Mouse (Mus musculus) adrenal gland, adult (tissue): ENCODE measurements around the gene Slc35g1.
A peak's percentile ranks its signal among the peaks of the same experiment; 100 is the strongest.

Experiments used
- DNase-seq, 2 experiments: peaks; one replicate each; pipeline ENCODE4 v3.0.0; 2022 to 2023; ENCODE audit warnings: low spot score in 1 of 2; ENCODE audit not compliant: inconsistent age in 2 of 2

Slc35g1 gene

DNA sequence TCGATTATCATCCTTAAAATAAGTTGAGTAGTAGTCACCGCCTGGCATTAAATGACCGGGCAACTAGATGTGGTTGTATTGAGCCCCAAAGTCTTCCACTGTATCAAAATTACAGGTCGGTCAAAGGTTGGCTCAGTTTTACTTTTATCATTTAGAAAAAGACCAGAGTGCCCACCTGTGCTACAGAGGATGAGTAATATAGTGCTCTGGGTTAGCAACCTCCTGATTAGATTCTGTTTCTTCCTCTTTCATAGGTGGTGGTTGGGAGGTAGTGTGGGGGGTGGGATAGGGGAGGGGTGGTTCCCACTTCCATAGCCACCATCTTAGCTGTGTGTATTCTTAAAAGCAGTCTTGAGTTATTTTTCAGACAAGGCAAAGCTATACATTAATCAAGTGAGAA is 7.9 kb upstream of the Slc35g1 start:
- DNase-seq: no peak

DNA sequence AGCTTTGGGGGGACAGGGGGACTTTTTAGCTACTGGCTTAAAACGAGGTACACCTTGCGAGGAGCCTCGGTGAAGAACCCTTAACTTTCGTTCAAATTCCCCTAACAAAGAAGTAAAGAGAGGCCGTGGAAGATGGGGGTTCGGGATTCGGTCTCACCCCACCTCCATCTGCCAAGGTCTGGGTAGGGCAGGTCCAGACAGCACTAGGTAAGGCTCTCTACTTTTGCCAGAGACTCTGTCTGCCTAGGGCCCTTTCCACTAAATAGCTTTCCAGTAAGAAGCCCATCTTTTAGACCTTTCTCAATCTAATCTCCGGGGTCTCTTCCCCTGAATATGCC is 822 bp downstream of the Slc35g1 start:
- DNase-seq: no peak

DNA sequence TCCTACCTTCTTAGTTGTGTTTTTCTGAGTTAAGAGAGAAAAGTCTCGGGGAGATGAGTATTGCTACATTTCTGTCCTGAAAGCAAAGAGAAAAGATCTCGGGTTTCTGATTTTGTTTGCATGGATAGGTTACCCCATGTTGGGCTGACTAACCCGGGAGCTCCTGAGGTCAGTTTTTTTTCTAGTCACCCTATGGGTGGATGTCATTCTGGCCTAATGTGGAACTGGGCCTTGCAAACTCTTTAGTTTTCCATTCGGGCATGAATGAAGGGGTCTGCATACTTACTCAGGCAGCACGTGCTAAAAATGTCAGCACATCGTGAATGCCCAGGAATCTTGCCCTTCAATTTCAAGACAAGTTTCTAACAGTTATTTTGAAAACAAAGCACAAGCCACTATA is 1.2 kb downstream of the Slc35g1 start:
- peak in 1 of 2 experiments; percentile 53 for DNase-seq

DNA sequence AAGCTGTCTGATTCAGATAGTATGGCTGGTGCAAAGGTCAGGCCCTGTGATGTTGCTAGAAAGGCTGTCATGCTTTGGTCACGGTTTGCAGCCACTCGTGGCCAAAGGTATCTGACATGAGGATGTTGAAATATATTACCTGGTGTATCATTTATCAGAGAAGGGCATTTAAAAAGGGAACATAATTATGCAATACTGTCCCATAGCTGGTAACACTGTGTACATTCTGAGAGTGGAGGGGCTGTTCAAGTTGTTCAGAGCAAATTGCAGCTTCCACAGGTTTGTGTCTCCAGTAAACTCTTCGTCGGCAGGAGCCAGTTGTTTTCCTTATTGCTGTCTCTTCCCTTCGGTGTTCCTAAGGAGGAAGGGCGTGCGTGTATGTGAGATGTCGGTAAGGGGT is 3.2 kb downstream of the Slc35g1 start:
- peak in 1 of 2 experiments; percentile 15 for DNase-seq

DNA sequence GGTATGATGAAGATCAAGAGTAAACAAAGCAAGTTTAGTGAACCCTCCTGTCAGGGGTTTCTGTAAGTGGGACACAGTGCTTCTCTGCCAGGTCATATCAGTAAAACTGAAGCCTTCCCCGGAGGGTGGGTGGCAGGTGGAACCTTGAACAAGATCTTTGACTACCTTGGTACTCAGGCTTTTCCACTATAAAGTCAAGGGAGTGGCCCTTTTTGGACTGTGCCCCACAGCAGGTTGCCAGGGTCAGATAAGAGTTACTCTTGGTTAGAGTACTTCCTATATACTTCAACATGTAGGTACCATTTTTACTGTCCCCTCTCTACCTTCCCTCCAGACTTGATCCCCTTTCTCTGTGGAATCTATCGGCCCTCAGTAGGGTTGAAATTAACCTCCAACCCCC is 5.1 kb downstream of the Slc35g1 start:
- no peak for DNase-seq

DNA sequence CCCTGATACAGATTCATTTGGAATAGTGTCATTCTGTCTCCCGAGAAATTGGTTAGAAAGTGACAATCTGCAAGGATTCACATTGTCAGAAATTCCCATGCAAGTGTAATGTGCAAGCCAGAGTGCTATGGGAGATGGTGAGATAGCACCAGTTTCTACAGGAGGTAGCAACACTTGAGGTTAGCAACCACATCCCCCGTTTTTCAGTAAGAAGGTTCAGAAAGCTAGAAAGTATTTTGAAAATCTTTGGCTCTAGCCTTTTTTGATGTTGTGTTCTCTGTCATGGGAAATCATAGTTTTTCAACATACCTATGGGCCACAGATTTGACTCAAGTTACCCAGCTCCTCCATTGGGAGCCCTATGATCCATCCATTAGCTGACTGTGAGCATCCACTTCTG is 5.6 kb downstream of the Slc35g1 start:
- DNase-seq: no peak

DNA sequence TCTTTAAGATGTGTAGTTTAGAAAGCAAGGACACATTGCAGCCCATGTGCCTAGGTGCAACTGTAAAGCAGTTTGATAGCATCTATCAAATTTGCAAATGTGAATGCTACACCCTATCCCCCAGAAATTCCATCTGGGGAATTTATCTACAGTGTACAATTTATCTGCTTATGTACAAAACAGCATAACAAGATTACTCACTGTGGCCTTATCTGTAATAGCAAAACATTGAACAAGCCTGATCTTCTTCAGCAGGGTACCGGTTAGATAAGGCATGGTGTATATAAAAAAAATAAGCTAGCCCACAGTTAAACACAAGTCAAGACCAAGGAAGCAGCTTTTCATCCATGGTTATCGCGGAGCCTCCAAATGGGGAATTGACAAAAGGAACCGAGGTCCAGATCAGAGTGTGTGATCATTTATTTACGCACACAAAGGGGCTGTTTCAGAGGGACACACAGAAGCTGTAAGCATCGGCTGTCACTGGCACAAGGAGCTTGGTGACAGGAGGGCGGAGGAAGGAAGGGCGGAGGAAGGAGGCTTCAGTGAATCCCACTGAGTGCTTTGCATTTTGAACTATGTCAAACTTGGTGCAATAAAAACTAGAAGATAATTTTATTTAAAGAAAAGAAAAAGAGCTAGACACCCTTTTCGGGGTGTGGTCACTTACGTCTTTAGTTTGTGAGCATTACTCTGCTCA is 14.7 kb downstream of the Slc35g1 start:
- no peak for DNase-seq

DNA sequence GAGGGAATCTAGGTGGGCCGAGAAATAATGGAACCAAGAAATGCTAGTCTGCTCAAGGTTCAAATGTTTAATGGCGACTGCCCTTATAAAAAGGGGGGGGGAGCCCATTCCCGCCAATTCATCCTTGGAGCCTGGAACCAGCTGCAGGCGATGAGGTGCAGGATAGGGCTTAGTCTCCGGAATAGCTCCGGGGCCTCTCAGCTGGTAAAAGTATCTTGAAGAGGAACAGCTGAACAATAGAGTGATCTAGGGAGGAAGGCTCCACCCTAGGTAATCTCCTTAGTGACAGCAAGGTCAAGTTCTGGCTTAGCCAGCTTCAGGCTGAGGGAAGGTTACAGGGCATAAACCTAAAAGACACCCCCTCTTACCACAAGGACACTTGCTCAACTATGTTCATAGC is 18.1 kb downstream of the Slc35g1 start:
- no peak for DNase-seq

DNA sequence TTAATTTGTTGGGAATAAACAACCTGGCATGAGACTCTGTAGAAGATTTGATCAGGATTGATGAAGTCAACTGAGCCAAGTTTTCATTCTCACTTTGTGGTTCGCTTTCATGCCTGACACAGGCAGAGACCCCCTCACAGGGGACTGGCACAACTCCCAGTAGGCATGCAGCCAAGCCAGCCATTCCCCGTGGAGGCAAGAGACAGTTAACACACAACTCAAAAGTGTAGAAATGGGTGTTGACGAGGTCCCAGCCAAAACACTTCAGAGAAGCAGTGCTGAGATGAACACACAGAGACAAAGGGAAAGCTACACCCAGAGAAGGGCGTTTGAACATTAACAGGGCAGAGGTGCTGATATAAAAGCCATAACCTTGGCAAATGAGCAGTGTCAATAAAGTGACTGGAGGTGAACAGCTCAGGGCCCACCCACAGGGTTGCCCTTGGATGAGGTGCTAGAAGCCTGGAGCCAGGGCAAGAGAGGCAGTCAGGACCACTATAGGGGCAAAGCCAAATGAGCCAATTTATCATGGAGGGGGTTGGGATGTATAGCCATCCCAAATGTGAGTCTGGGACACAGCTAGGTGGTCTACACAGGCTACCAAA is 23.1 kb downstream of the Slc35g1 start:
- no peak for DNase-seq

DNA sequence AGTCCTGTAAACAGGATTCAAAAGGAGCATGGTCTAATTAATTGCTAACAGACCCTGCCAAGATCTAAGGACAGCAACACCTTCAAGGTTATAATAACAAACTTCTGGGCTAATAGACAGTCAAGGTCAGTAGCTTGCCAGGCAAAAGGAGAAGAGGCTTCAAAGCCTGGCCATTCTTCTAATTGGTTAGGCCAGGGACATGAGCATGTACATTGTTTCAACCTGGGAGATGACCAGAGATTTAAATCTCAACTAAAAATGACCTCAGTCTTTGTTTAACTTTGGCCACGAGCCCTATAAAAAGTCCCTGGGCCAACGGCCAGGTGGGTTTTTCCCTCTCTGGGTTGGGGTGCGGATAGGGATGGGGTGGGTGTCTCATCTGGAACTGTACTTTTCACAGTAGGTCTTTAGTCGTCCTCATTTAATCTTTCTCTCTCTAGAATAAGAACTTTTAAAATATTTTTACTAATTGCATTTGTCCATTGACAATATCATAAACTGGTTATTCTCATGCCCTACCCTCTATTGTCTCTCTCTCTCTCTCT is 25.0 kb downstream of the Slc35g1 start:
- DNase-seq: peak; percentile 18 to 71

DNA sequence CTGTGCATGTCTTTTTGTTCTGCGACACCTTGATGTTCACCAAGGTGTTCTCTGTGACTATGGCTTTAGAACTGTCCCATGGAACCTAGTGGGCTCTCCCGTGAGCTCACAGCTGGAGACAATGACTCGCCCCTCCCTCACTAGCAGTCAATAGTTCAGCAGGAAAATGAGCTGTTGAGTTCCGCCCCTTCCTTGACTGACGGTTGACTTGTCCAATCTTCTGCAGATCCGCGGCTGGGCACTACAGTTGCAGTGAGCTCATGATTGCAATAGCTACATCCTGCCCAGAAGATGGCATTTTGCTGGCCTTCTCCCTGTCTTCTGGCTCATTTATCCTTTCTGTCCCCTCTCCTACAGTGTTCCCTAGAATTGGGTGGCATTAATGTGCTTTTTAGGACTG is 25.7 kb downstream of the Slc35g1 start:
- DNase-seq: peak; percentile 27 to 71

DNA sequence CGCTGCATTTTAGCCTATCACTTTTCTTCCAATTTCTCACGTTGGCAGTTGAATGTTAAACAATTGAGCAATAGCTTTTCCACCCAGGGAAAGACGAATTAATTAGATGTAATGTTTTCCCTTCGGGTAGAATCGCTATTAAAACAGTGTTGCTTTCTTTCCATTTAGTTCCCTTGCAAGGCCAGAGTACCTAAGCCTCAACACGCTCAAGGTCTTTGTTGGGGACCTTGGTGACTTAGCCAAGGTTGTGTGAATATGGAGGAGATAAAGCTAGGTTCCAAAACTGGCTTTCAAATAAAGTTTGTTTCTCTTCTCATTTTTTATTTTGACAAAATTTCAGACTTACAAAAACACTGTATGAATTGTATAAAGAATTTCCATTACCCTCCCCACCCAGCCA is 27.1 kb downstream of the Slc35g1 start:
- peak; percentile 41 to 76 for DNase-seq

DNA sequence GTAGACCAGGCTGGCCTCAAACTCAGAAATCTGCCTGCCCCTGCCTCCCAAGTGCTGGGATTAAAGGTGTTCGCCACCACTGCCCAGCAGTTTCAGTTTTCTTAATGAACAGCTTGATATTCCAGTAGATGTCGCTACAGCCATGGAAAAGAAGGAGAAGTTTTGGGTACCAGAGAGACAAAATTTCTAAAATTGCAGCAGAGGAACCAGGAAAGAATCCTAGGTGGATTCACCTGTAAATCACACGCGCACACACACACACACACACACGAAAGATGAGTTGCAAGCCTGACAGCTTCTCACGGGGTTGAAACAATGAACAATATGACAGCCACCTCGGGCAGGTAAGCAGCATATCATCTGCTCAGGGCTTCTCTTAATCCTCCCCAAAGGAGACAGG is 28.1 kb downstream of the Slc35g1 start:
- peak in 1 of 2 experiments; percentile 71 for DNase-seq

DNA sequence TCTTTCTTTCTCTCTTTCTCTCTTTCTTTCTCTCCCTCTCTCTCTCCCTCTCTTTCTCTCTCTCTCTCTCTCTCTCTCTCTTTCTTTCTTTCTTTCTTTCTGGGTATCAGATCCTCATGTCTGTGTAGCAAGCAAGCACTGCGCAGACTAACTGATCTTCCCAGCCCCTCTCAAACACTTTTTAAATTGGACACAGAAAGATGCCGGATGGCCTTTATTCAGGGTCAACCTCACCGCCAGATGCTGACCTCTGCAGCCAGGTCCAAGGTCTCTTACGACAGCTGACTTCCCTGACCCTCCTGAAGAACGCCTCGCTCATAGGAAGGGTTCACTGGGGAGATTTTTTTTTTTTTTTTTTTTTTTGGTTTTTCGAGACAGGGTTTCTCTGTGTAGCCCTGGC is 28.8 kb downstream of the Slc35g1 start:
- peak in 1 of 2 experiments; percentile 53 for DNase-seq

DNA sequence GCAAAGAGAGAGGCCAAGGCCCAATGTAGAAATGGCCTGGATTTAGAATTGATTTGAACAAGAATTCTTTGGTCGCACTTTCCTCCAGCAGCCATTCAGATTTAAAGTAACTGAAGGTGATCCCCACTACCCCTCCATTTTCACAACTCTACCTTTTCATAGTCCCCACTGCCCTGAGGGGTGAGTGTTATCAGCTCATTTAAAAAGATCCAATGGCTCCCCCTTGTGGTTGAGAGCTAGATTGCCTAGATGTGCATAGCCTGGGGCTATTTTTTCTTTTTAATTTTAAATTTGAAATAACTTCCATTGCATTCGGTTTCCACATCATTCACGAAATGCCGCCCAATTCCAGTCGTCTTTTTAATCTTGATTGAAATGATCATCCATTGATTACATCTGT is 33.5 kb downstream of the Slc35g1 start:
- DNase-seq: peak in 1 of 2 experiments; percentile 81

DNA sequence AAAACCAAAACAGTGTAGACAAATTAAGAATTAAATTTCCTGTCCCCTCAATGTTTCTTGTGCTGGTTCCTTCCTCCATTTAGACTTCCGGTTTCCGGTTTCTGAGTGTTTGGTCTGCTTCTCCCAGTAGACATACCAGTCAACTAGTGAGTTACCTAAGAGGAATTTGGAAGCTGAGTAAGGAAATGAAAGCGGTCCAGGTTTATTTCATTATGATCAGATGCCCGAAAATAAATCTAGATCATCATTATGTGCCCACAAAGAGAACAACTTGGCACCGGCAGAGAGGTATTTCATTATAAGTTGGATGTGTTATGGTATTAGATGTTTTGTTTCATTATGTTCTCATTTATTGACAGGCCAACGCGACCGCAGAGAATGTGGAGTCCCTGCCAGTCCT is 34.7 kb downstream of the Slc35g1 start:
- DNase-seq: no peak

DNA sequence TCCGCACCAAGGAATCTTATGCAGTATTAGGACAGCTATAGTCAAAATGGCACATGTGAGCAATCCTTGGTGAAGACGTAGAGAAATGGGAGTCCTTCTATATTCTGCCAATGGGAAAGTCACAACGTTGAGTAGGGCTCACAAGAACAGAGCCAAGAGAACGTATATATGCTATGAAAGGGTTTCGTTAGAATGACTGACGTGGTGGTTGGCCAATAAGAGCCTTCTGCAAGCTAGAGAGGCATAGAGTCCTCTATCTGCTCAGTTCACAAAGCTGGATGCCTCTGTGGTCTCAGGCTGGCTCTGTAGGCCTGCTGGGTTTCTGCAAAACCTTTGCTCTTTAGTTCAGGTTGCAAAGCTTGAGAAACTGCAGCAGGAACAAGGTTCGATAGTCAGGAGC is 35.5 kb downstream of the Slc35g1 start:
- DNase-seq: no peak

DNA sequence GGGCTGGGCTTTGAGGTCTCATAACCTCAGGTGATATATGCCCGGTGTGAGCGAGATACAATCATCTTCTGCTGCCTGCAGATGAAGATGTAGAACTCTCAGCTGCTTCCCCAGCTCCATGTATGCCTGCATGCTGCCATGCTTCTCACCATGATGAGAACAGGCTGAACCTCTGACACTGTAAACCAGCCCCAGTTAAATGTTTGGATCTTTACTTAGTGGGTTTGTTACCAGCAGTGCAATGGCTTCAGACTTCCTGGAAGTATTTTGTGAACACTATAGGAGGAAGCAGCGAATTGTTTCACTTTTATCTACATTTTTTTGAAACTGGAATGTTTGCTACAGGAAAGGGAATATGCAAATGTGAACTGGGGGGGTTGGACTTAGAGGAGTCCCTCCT is 36.2 kb downstream of the Slc35g1 start:
- no peak for DNase-seq

DNA sequence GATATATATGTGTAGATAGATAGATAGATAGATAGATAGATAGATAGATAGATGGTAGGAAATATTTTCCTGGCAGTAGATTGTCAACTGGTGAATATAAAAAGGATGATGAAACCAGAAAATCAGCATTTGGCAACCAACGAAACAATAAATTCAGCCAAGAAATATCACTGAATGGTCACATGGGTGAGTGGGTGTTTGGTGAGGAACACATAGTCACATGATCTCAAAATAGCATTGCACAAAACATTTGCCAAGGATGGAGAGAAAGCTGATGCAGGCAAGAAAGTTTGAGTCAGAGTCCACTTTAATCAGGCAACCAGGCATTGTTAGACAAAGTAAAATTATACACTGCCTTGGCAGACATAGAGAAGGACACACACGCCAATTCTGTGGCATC is 37.6 kb downstream of the Slc35g1 start:
- DNase-seq: peak in 1 of 2 experiments; percentile 70

DNA sequence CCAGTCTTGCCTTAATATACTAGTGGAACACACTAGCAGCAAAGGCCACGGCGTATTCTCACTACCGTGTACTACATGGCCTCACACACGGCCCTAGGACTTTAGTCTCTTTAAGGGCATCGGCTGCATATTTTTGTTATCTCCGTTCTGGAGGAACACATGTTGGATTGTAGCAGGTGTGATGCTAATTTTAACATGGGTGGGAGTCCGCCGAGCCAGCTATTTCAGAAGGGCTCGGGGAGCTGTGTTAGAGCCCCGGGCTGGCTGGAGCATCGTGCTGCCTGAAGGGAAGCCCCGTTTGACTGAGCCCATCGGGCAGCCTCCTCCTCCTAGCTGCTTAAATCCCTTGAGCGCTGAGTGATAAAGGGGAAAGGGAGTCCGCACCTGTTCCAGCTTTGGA is 39.4 kb downstream of the Slc35g1 start:
- DNase-seq: no peak

DNA sequence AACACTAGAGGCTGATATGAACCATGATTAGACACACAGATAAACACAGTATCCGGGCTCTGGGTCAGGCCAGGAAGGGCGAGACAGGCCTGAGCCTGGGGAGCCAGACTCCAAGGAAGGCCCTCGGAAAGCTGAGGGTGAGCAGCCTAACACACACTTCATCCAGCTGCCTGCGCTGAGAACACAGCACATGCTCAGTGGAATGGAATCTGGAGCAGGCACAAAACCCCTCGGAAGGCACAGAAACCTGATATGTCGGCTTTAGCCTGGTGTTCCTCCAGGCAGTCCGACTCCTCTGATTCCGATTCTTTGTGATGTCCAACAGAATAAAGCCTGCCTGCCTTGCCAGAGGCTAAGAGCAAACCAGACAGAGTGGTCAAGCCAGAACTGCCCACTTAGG is 46.1 kb downstream of the Slc35g1 start:
- DNase-seq: no peak

DNA sequence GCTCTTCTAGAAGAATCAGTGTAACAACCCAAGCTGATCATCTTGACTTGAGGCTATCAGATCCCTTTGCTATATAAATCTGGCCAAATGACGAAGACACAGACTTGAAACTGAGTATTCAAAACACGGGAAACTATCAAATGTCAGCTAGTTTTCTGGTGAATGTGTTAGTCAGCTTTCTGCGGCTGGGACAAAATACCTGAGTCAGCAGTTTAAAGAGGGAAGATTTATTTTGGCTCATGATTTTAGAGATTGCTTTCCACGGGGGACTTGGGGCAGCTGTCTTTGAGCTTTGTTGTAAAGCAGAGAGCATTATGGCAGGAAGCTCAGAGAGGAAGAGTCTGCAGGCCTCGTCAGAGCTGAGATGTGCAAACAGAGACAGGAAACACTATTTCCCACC is 50.0 kb downstream of the Slc35g1 start:
- no peak for DNase-seq
